Mouse (Mus musculus): ENCODE measurements at regions not wholly inside any gene's neighbourhood (a gene's known extent, or its start where the extent isn't known, plus 50 kb on each side); places are given as distances from the start of the nearest gene placed in this dataset.

- TF ChIP-seq SIN3A (IDR thresholded peaks at IDR 0.05; ENCODE audit: low read length) = no peak
- TF ChIP-seq MAFK (IDR thresholded peaks at IDR 0.05; ENCODE audit: borderline replicate concordance, low read depth, low read length) = no peak
- no peak for TF ChIP-seq POLR2A (IDR thresholded peaks at IDR 0.05; ENCODE audit: control insufficient read depth in 1 of 2, insufficient read depth in 1 of 2, low read depth in 1 of 2, low read length in 2 of 2, poor library complexity in 1 of 2)
- TF ChIP-seq EP300 (IDR thresholded peaks at IDR 0.05; ENCODE audit: low read depth in 1 of 2, low read length in 2 of 2) = no peak
- TF ChIP-seq GATA1 (IDR thresholded peaks at IDR 0.05; ENCODE audit: low read depth, low read length) = no peak
- no peak for TF ChIP-seq CTCF (IDR thresholded peaks at IDR 0.05 in 2 of 3, conservative IDR thresholded peaks at IDR 0.05 in 1 of 3; ENCODE audit: control insufficient read depth in 1 of 3, insufficient read depth in 1 of 3, low read depth in 2 of 3, low read length in 3 of 3, poor library complexity in 1 of 3, severe bottlenecking in 1 of 3)
- no peak for TF ChIP-seq POLR2AphosphoS5 (IDR thresholded peaks at IDR 0.05; ENCODE audit: borderline replicate concordance, low read depth, low read length)
- TF ChIP-seq GABPA (IDR thresholded peaks at IDR 0.05; ENCODE audit: low read depth, low read length) = no peak
- TF ChIP-seq NELFE (IDR thresholded peaks at IDR 0.05; ENCODE audit: low read depth, low read length) = no peak
- no peak for TF ChIP-seq USF1 (IDR thresholded peaks at IDR 0.05; ENCODE audit: low read depth, low read length)
These were observed 143.5 kb upstream of the Cblb start for GRCm38 (mm10) chr16:51887496-51887895.
